ENCODE assay signal across 10 mouse cellular contexts in genomic region chr9:121443696-121444366, GRCm38 (mm10). TPM values are rescaled to one million over a fixed set of nuclear protein-coding genes. Genes with fewer than 3 reads are reported as not detected.
DNase-seq lines count a peak whose midpoint lies in the region; ATAC-seq lines count a peak whose summit lies in the region.
"Had no signal": no experiment of that assay in that cellular context is flagged by ENCODE, and none has a peak within 500 bp of the region (broad histone marks: within the 10 kb centered on the region; RNA-seq: fewer than 3 reads in every experiment).

No protein-coding gene starts in this region.

- 60% methylated on average over 31 of the region's 31 CpGs for WGBS in forebrain, embryonic 15.5 days
- 74% methylated on average over 31 of the region's 31 CpGs for WGBS in kidney, embryonic 15.5 days

- no peak overlapping the region for H3K4me3 ChIP-seq in forebrain, embryonic 15.5 days
- H3K4me3 ChIP-seq in kidney, embryonic 15.5 days (replicated peaks) = no peak overlapping the region

- peaks cover 11% of the 10 kb centered on the region for H3K4me1 ChIP-seq in forebrain, embryonic 15.5 days
- no peaks in the 10 kb centered on the region; the same call in 1 of the 2 replicates for H3K4me1 ChIP-seq in kidney, embryonic 15.5 days

- no peak overlapping the region for H3K9ac ChIP-seq in forebrain, embryonic 15.5 days (replicated peaks)
- H3K9ac ChIP-seq in kidney, embryonic 15.5 days = no peak overlapping the region

- peak overlapping the region; percentile 70 for H3K27ac ChIP-seq in forebrain, embryonic 15.5 days (replicated peaks)
- H3K27ac ChIP-seq in kidney, embryonic 15.5 days = no peak overlapping the region

- no peak for ATAC-seq in forebrain, embryonic 15.5 days (replicated peaks)
- ATAC-seq in kidney, embryonic 15.5 days (replicated peaks; ENCODE audit: low FRiP score) = no peak
- ATAC-seq: inflammation-experienced regulatory T-cells, adult 6 months had no signal

- H3K36me3 ChIP-seq in forebrain, embryonic 15.5 days = peaks cover 60% of the 10 kb centered on the region
- H3K36me3 ChIP-seq in kidney, embryonic 15.5 days = peaks cover 61% of the 10 kb centered on the region

- H3K9me3 ChIP-seq in forebrain, embryonic 15.5 days = no peaks in the 10 kb centered on the region
- no peaks in the 10 kb centered on the region for H3K9me3 ChIP-seq in kidney, embryonic 15.5 days (replicated peaks)

- H3K27me3 ChIP-seq in forebrain, embryonic 15.5 days = no peaks in the 10 kb centered on the region
- H3K27me3 ChIP-seq in kidney, embryonic 15.5 days = no peaks in the 10 kb centered on the region

- DNase-seq in cerebellum, adult 11-12 months = peak; percentile 72
- DNase-seq in cerebellum, adult 9-10 months = no peak
- DNase-seq in ES-CJ7 (ENCODE audit: low read depth, low spot score) = peak; percentile 61
- DNase-seq in lung, postnatal 36 days = peak; percentile 36
- no peak for DNase-seq in thymus, postnatal 0 days (ENCODE audit: low spot score)
- no peak for DNase-seq in left cerebral cortex, adult 18-20 months (ENCODE audit: low spot score in 2 of 2)
- DNase-seq: adrenal gland, adult 8-10 months had no signal

- no peak overlapping the region for H3K4me2 ChIP-seq in forebrain, embryonic 15.5 days (replicated peaks)
- H3K4me2 ChIP-seq in kidney, embryonic 15.5 days = no peak overlapping the region

RNA-seq across cellular contexts. Expression of gene Cck, which starts 51.7 kb away (rescaled TPM):
- 30.0 and 35.0 TPM in 2 replicates for polyA plus RNA-seq in forebrain, embryonic 15.5 days (2015; fragmentation: Nextera tagmentation; extraction: Ambion mirVana)
- 4.3 and 4.6 TPM in 2 replicates for polyA plus RNA-seq in thymus, postnatal 0 days (2015; fragmentation: Nextera tagmentation; extraction: Ambion mirVana)
- polyA plus RNA-seq in kidney, embryonic 15.5 days (2015; fragmentation: Nextera tagmentation; extraction: Ambion mirVana) = 3.6 and 4.0 TPM in 2 replicates
- 100 to 1,000 TPM; 710 to 834 TPM for total RNA-seq in left cerebral cortex, adult 18-20 months (2021)
- polyA plus RNA-seq: inflammation-experienced regulatory T-cells, adult 6 months had no signal

Comparison
In these comparisons a context has a peak if more than half of its experiments do, and no peak if none do; other contexts are left out.
1. DNase-seq: peak in cerebellum, adult 11-12 months (single experiment), ES-CJ7 (single experiment) and lung, postnatal 36 days (single experiment); none in cerebellum, adult 9-10 months (single experiment), thymus, postnatal 0 days (single experiment) and left cerebral cortex, adult 18-20 months (0 of 2).